Mouse (Mus musculus) midbrain, embryonic 14.5 days (tissue): ENCODE data around the gene Fgr. TPM values are rescaled to one million over a fixed set of nuclear protein-coding genes. Genes with fewer than 3 reads are reported as not detected.
A peak's percentile ranks its signal among the peaks of the same experiment; 100 is the strongest.
"Not testable (repeated sequence)": the region's sequence is repeated elsewhere in the genome, so short reads cannot be mapped to it uniquely, and the experiment has no call there.

ENCODE experiments used
- ATAC-seq: fragments of 200-750 bp; cut with Nextera tagmentation; 2 replicates; pipeline ENCODE4 v1.8.0; 2017; ENCODE audit warnings: moderate number of reproducible peaks, moderate library complexity; ENCODE audit not compliant: low FRiP score, low TSS enrichment
- DNase-seq: peaks from one replicate; pipeline ENCODE4 v3.0.0-alpha.2; 2015
- H3K27ac ChIP-seq: fragments of 300-500 bp; sonication (generic); replicated peaks from 2 replicates; pipeline ENCODE4 v1.5.1; 2014; ENCODE audit warnings: mild to moderate bottlenecking, low read depth, low read length, moderate library complexity
- H3K27me3 ChIP-seq: fragments of 300-500 bp; sonication (generic); 2 replicates; pipeline ENCODE4 v1.6.1; 2014; ENCODE audit warnings: low read length, control low read depth, mixed read lengths; ENCODE audit not compliant: control insufficient read depth, insufficient read depth
- H3K36me3 ChIP-seq: fragments of 300-500 bp; sonication (generic); 2 replicates; pipeline ENCODE4 v1.6.1; 2014; ENCODE audit warnings: low read length, control low read depth; ENCODE audit not compliant: control insufficient read depth, insufficient read depth
- H3K4me1 ChIP-seq: fragments of 300-500 bp; sonication (generic); 2 replicates; pipeline ENCODE4 v1.6.1; 2014; ENCODE audit warnings: mild to moderate bottlenecking, antibody characterized with exemption, low read length, control low read depth; ENCODE audit not compliant: control insufficient read depth, insufficient read depth
- H3K4me2 ChIP-seq: fragments of 300-500 bp; sonication (generic); 2 replicates; pipeline ENCODE4 v1.6.1; 2014; ENCODE audit warnings: mild to moderate bottlenecking, low read length, moderate library complexity
- H3K4me3 ChIP-seq: fragments of 300-500 bp; sonication (generic); replicated peaks from 2 replicates; pipeline ENCODE4 v1.5.1; 2014; ENCODE audit warnings: low read depth, low read length
- H3K9ac ChIP-seq: fragments of 300-500 bp; sonication (generic); replicated peaks from 2 replicates; pipeline ENCODE4 v1.6.1; 2014; ENCODE audit warnings: mild to moderate bottlenecking, low read length, moderate library complexity
- H3K9me3 ChIP-seq: fragments of 300-500 bp; sonication (generic); 2 replicates; pipeline ENCODE4 v1.6.1; 2016; ENCODE audit warnings: low read length, control low read depth, mixed read lengths; ENCODE audit not compliant: control insufficient read depth
- WGBS: fragments of 180-500 bp; shearing (Covaris S2); extraction: QIAGEN DNeasy Blood & Tissue Kit; methylation state at CpG from one replicate; pipeline ENCODE4 v1.1.7; 2014; 5-methylcytosine and 5-hydroxymethylcytosine counted together
- polyA plus RNA-seq: library from polyadenylated mRNA; unstranded; fragments of >200 nt; fragmentation: Nextera tagmentation; extraction: Ambion mirVana; gene quantifications from 2 replicates; pipeline ENCODE4 v1.2.1, GENCODE M21; 2014

Fgr gene
- polyA plus RNA-seq, 1 experiment from 2014 or later, result 0.08 TPM

- H3K4me1 ChIP-seq, result no peaks in the 10 kb centered on the region
- H3K4me2 ChIP-seq, result no peak overlapping the region
- 62% methylated on average over 4 of the region's 4 CpGs for WGBS
- no peak overlapping the region for H3K9ac ChIP-seq
- H3K4me3 ChIP-seq, result no peak overlapping the region
- DNase-seq, result no peak
- H3K27ac ChIP-seq, result no peak overlapping the region
- no peak for ATAC-seq
- no peaks in the 10 kb centered on the region for H3K27me3 ChIP-seq
- no peaks in the 10 kb centered on the region for H3K36me3 ChIP-seq
- no peaks in the 10 kb centered on the region for H3K9me3 ChIP-seq
Measured at GRCm38 (mm10) chr4:132993553-132993952, 19.7 kb downstream of the Fgr start.

GRCm38 (mm10) chr4:132997469-132998237, 23.8 kb downstream of the Fgr start:
- H3K9ac ChIP-seq, result no peak overlapping the region
- WGBS, result 51% methylated on average over 14 of the region's 14 CpGs
- ATAC-seq (no peak), DNase-seq (no peak)
- no peak overlapping the region for H3K4me3 ChIP-seq
- no peaks in the 10 kb centered on the region for H3K36me3 ChIP-seq
- no peak overlapping the region for H3K27ac ChIP-seq
- no peaks in the 10 kb centered on the region for H3K27me3 ChIP-seq
- H3K4me2 ChIP-seq, result no peak overlapping the region
- H3K9me3 ChIP-seq, result no peaks in the 10 kb centered on the region
- H3K4me1 ChIP-seq, result peaks cover 3% of the 10 kb centered on the region; the same call in 1 of the 2 replicates

- ATAC-seq, result no peak; the same call in 1 of the 2 replicates
- Histone ChIP-seq H3K27me3 (no peaks in the 10 kb centered on the region), H3K9me3 (no peaks in the 10 kb centered on the region), H3K36me3 (no peaks in the 10 kb centered on the region), H3K4me3 (no peak overlapping the region), H3K9ac (no peak overlapping the region), H3K27ac (peak overlapping the region; percentile 55), H3K4me2 (no peak overlapping the region), H3K4me1 (peaks cover 12% of the 10 kb centered on the region)
- peak; percentile 76 for DNase-seq
- 24% methylated on average over 10 of the region's 10 CpGs for WGBS
Measured at GRCm38 (mm10) chr4:133002896-133003295, 29.0 kb downstream of the Fgr start.

GRCm38 (mm10) chr4:133003316-133004018, 29.6 kb downstream of the Fgr start:
- no peak for ATAC-seq

DNA sequence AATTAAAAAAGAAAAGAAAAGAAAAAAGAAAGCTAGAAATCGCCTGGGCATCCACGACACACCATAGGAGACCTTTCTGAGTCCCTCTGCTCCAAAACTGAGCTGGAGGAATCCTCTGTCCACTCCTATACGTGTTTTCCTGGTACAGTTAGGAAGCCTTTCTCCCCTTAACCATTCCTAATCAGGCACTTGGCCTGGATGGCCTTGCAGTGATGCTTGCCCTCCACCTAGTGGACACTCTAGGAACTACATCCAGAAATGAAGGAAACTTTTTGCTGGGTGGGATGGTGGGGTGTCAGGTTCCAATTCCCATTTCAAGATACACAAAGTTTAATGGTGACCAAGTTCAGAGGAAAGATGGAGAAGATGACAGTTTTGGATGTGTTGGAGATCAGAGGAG, 31.3 kb downstream of the Fgr start:
- H3K27ac ChIP-seq, result no peak overlapping the region
- peaks cover 12% of the 10 kb centered on the region for H3K4me1 ChIP-seq
- H3K4me3 ChIP-seq, result no peak overlapping the region
- peaks cover 7% of the 10 kb centered on the region for H3K27me3 ChIP-seq
- peak; percentile 91 for DNase-seq
- 3% methylated on average over 3 of the region's 3 CpGs for WGBS
- no peaks in the 10 kb centered on the region for H3K9me3 ChIP-seq
- no peaks in the 10 kb centered on the region for H3K36me3 ChIP-seq
- H3K9ac ChIP-seq, result no peak overlapping the region
- no peak overlapping the region for H3K4me2 ChIP-seq
- ATAC-seq, result peak; percentile 48; the same call in 1 of the 2 replicates

More at GRCm38 (mm10) chr4:133003316-133004018, 29.6 kb downstream of the Fgr start:
- WGBS, result 32% methylated on average over 21 of the region's 21 CpGs
- Histone ChIP-seq H3K36me3 (no peaks in the 10 kb centered on the region), H3K9ac (0 out of 2 replicates have a peak overlapping the region, but pooled peaks have one; percentile 7), H3K9me3 (no peaks in the 10 kb centered on the region), H3K27ac (peak overlapping the region; percentile 55), H3K4me2 (no peak overlapping the region), H3K4me1 (peaks cover 12% of the 10 kb centered on the region), H3K4me3 (no peak overlapping the region), H3K27me3 (no peaks in the 10 kb centered on the region)
- DNase-seq, result peak; percentile 35

- Histone ChIP-seq H3K4me1 (peaks cover 12% of the 10 kb centered on the region), H3K27me3 (peaks cover 14% of the 10 kb centered on the region)
- H3K4me3 ChIP-seq, H3K9ac ChIP-seq, H3K27ac ChIP-seq, H3K4me2 ChIP-seq, ATAC-seq, DNase-seq, H3K36me3 ChIP-seq, H3K9me3 ChIP-seq: not testable (repeated sequence)
- WGBS, result 70% methylated on average over 6 of the region's 6 CpGs
Measured at GRCm38 (mm10) chr4:133005885-133006451, 32.1 kb downstream of the Fgr start.

- Histone ChIP-seq H3K27me3 (peaks cover 14% of the 10 kb centered on the region), H3K9me3 (no peaks in the 10 kb centered on the region), H3K36me3 (no peaks in the 10 kb centered on the region), H3K4me1 (peaks cover 8% of the 10 kb centered on the region), H3K27ac (no peak overlapping the region), H3K4me2 (no peak overlapping the region), H3K4me3 (no peak overlapping the region), H3K9ac (no peak overlapping the region)
- ATAC-seq (no peak), DNase-seq (no peak)
- WGBS, result 28% methylated on average over 15 of the region's 15 CpGs
Measured at GRCm38 (mm10) chr4:133007513-133008380, 33.9 kb downstream of the Fgr start.

DNA sequence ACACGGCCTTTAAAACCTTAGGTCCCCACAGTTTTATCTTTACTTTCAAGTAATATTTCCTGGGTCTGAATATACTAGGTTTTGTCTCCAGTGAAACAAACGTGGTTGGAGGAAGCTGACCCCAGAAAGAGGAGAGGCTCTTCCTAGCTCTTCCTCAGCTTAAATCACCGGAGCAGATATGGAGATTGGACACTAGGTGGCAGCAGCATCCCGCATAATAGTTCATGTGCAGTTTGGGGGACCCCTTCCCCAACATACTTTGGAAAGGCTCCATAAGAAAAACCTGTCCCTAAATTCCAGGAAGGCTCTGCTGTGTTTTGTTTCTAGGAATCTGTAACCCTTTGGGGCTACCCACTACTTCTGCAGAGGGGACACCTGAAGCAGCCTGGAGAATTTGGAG, 35.2 kb downstream of the Fgr start:
- Histone ChIP-seq H3K9ac (no peak overlapping the region), H3K27me3 (peaks cover 14% of the 10 kb centered on the region), H3K4me3 (no peak overlapping the region), H3K9me3 (no peaks in the 10 kb centered on the region), H3K36me3 (no peaks in the 10 kb centered on the region), H3K4me2 (no peak overlapping the region), H3K27ac (no peak overlapping the region), H3K4me1 (peaks cover 12% of the 10 kb centered on the region)
- no peak for ATAC-seq
- WGBS, result under 1% methylated on average over 4 of the region's 4 CpGs
- DNase-seq, result peak; percentile 89
